In the genomic region with DNA sequence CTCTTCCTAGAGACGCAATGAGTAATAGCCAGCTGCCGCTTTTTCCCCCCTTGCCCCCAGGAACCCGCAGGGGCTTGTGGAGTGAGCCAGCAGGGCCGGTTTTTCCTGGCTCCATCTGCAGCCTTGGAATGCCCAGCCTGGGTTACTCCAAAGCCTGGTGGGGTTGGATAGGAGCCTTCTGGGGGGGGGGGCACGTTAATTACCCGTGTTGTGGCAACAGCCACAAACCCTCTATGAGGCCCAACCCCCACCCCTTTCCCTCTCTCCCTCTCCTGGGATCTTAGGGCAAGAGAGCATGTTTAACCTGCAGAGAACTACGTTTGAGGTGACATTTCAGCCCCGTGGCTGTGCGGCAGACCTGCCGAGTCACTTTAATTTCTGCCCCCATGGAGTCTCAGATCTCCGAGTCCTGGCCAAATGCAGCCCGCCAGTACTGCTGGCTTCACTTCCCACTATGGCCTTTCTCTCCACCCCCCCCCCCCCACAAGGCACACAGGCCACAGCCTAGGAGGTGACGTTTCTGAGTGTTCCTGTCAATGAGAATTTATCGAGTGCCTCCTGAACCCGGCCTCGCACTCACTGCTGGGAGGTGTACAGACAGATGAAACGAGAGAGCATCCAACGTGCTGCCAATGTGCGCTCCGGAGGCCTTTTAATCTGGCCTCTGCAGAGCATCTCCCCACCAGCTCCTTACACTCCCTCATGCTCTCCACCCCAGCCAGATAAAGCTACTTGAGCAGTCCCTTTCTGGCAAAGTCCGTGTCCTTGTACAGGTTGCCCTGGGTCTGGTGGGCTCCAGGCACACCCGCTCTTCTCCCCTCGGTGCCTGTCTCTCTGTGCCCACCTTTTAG, we compare ENCODE assay signal across 8 mouse cellular contexts. TPM values are rescaled to one million over a fixed set of nuclear protein-coding genes. Genes with fewer than 3 reads are reported as not detected.
A peak's percentile ranks its signal among the peaks of the same experiment; 100 is the strongest.
DNase-seq lines count a peak whose midpoint lies in the region; ATAC-seq and TF ChIP-seq lines count a peak whose summit lies in the region.

No protein-coding gene starts in this region.

- H3K36me3 ChIP-seq in heart, embryonic 15.5 days, result no peaks in the 10 kb centered on the region
- no peaks in the 10 kb centered on the region for H3K36me3 ChIP-seq in forebrain, postnatal 0 days (ENCODE audit: insufficient read depth)
- H3K36me3 ChIP-seq in limb, embryonic 12.5 days, result no peaks in the 10 kb centered on the region

- TF ChIP-seq CTCF in bone marrow macrophage, adult 2 months (IDR thresholded peaks at IDR 0.05; ENCODE audit: low read depth, low read length), result no peak
- no peak for TF ChIP-seq CTCF in forebrain, postnatal 0 days (IDR thresholded peaks at IDR 0.05; ENCODE audit: low read depth)

- ATAC-seq in heart, embryonic 15.5 days (replicated peaks; ENCODE audit: insufficient number of reproducible peaks, insufficient read depth, low FRiP score, low read depth), result no peak
- no peak for ATAC-seq in forebrain, postnatal 0 days
- ATAC-seq in limb, embryonic 12.5 days (ENCODE audit: insufficient number of reproducible peaks, insufficient read depth, low FRiP score, low TSS enrichment, low read depth), result no peak

- H3K9ac ChIP-seq in heart, embryonic 15.5 days, result peak overlapping the region; percentile 83
- peak overlapping the region; percentile 76 for H3K9ac ChIP-seq in forebrain, postnatal 0 days
- no peak overlapping the region for H3K9ac ChIP-seq in limb, embryonic 12.5 days (replicated peaks)

- H3K4me2 ChIP-seq in heart, embryonic 15.5 days, result peak overlapping the region; percentile 99
- peak overlapping the region; percentile 98 for H3K4me2 ChIP-seq in forebrain, postnatal 0 days (ENCODE audit: low read depth)
- peak overlapping the region; percentile 99 for H3K4me2 ChIP-seq in limb, embryonic 12.5 days

- peak overlapping the region; percentile 64 for H3K4me3 ChIP-seq in heart, embryonic 15.5 days
- peak overlapping the region; percentile 55 for H3K4me3 ChIP-seq in bone marrow macrophage, adult 2 months (ENCODE audit: insufficient read depth, low read length)
- H3K4me3 ChIP-seq in forebrain, postnatal 0 days (ENCODE audit: low read depth, low read length), result no peak overlapping the region
- H3K4me3 ChIP-seq in limb, embryonic 12.5 days (replicated peaks), result 0 out of 2 replicates have a peak overlapping the region, but pooled peaks have one; percentile 68

- WGBS in heart, embryonic 15.5 days, result 35% methylated on average over 23 of the region's 23 CpGs
- 27% methylated on average over 23 of the region's 23 CpGs for WGBS in forebrain, postnatal 0 days
- 20% methylated on average over 23 of the region's 23 CpGs for WGBS in limb, embryonic 12.5 days

- H3K9me3 ChIP-seq in heart, embryonic 15.5 days (replicated peaks), result no peaks in the 10 kb centered on the region
- no peaks in the 10 kb centered on the region for H3K9me3 ChIP-seq in forebrain, postnatal 0 days (ENCODE audit: low read length)
- no peaks in the 10 kb centered on the region for H3K9me3 ChIP-seq in limb, embryonic 12.5 days

- no peak for TF ChIP-seq POLR2A in bone marrow macrophage, adult 2 months (IDR thresholded peaks at IDR 0.05; ENCODE audit: borderline replicate concordance, low read depth, low read length)

- no peaks in the 10 kb centered on the region for H3K27me3 ChIP-seq in heart, embryonic 15.5 days
- H3K27me3 ChIP-seq in forebrain, postnatal 0 days (ENCODE audit: insufficient read depth, low read length), result no peaks in the 10 kb centered on the region
- no peaks in the 10 kb centered on the region for H3K27me3 ChIP-seq in limb, embryonic 12.5 days

- intact Hi-C loops in heart, postnatal 25 days (cut with DNase I), result loop anchor here (5.0 kb wide), 1 partner anchor 213 kb away; no protein-coding TSS in a partner anchor

- H3K27ac ChIP-seq in heart, embryonic 15.5 days, result peak overlapping the region; percentile 97
- H3K27ac ChIP-seq in bone marrow macrophage, adult 2 months (ENCODE audit: insufficient read depth, low read depth, low read length), result peak overlapping the region; percentile 99
- H3K27ac ChIP-seq in forebrain, postnatal 0 days (ENCODE audit: low read depth, low read length), result peak overlapping the region; percentile 98
- H3K27ac ChIP-seq in limb, embryonic 12.5 days, result peak overlapping the region; percentile 90

- peaks cover 94% of the 10 kb centered on the region for H3K4me1 ChIP-seq in heart, embryonic 15.5 days (replicated peaks)
- H3K4me1 ChIP-seq in bone marrow macrophage, adult 2 months (ENCODE audit: control insufficient read depth, insufficient read depth, low read length), result peaks cover 41% of the 10 kb centered on the region
- peaks cover 24% of the 10 kb centered on the region for H3K4me1 ChIP-seq in forebrain, postnatal 0 days (ENCODE audit: insufficient read depth)
- peaks cover 90% of the 10 kb centered on the region for H3K4me1 ChIP-seq in limb, embryonic 12.5 days (replicated peaks)

- no peak for DNase-seq in heart, postnatal 25 days (ENCODE audit: low spot score)
- DNase-seq in forebrain, postnatal 0 days, result no peak
- peak; percentile 91 for DNase-seq in skeletal muscle tissue, adult 2 months (ENCODE audit: low read depth, low spot score)
- no peak for DNase-seq in adrenal gland, postnatal 10 days
- DNase-seq in spleen, adult 12 weeks (ENCODE audit: low spot score), result no peak

RNA-seq across cellular contexts. Expression of a gene that starts 49.1 kb away (rescaled TPM):
- polyA plus RNA-seq in heart, embryonic 15.5 days (2015; fragmentation: Nextera tagmentation; extraction: Ambion mirVana), result 43.9 and 56.2 TPM in 2 replicates
- 1 to 10 TPM; 1.2 to 1.5 TPM for total RNA-seq in heart, postnatal 25 days (2021)
- 16.7 and 23.1 TPM in 2 replicates for polyA plus RNA-seq in bone marrow macrophage, adult 2 months (2012; ENCODE audit: insufficient read depth, insufficient read length, missing spikeins)
- total RNA-seq in forebrain, postnatal 0 days (2014; rRNA removed), result 2.6 and 5.3 TPM in 2 replicates
- polyA plus RNA-seq in forebrain, postnatal 0 days (2015; fragmentation: Nextera tagmentation; extraction: Ambion mirVana), result 9.6 and 10.7 TPM in 2 replicates
- 111 and 113 TPM in 2 replicates for polyA plus RNA-seq in limb, embryonic 12.5 days (2016; fragmentation: Nextera tagmentation; extraction: Ambion mirVana)
- total RNA-seq in adrenal gland, postnatal 10 days (2021), result 10 to 100 TPM; 18.6 to 19.0 TPM
